ENCODE assay signal across 9 mouse cellular contexts in the genomic region with DNA sequence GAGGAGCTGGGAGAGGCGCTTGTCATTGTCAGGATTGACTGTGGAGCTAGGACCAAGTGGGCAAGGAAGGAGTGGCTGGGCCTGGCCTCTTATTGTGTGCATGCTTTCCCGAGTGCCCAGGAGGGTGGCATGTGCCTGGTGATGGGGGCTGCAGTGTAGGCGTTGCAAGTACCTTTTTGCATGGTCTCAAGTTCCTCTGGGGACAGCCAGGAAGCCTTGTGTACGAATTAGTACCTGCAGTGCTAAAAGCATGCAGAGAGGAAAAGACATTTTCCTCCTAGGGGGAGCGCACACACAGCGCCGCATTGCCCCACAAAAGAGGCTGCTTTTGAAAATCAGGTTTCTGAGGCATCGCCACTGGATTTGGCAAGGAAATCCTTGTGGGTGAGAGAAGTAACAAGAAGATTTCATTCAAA. TPM values are rescaled to one million over a fixed set of nuclear protein-coding genes. Genes with fewer than 3 reads are reported as not detected.
DNase-seq lines count a peak whose midpoint lies in the region; ATAC-seq and TF ChIP-seq lines count a peak whose summit lies in the region.
"Had no signal": no experiment of that assay in that cellular context is flagged by ENCODE, and none has a peak within 500 bp of the region (broad histone marks: within the 10 kb centered on the region; RNA-seq: fewer than 3 reads in every experiment).

No protein-coding gene starts in this region.

- no peaks in the 10 kb centered on the region for H3K9me3 ChIP-seq in kidney, postnatal 0 days (replicated peaks; ENCODE audit: low read length)
- no peaks in the 10 kb centered on the region for H3K9me3 ChIP-seq in hindbrain, embryonic 16.5 days (ENCODE audit: control insufficient read depth, low read length)
- no peaks in the 10 kb centered on the region for H3K9me3 ChIP-seq in midbrain, embryonic 14.5 days (ENCODE audit: control insufficient read depth, low read length)

- H3K27ac ChIP-seq in kidney, postnatal 0 days = no peak overlapping the region
- H3K27ac ChIP-seq in hindbrain, embryonic 16.5 days (ENCODE audit: low read depth, low read length) = peak overlapping the region; percentile 99
- H3K27ac ChIP-seq in midbrain, embryonic 14.5 days (replicated peaks; ENCODE audit: low read depth, low read length) = peak overlapping the region; percentile 99

- WGBS in kidney, postnatal 0 days = under 1% methylated on average over 8 of the region's 8 CpGs
- WGBS in hindbrain, embryonic 16.5 days = 2% methylated on average over 8 of the region's 8 CpGs
- under 1% methylated on average over 8 of the region's 8 CpGs for WGBS in midbrain, embryonic 14.5 days

- DNase-seq in kidney, postnatal 0 days (ENCODE audit: low spot score) = peak; percentile 2
- no peak for DNase-seq in kidney, adult 18-20 months
- DNase-seq in embryo, embryonic 11.5 days (ENCODE audit: low read depth, low spot score) = peak; percentile 7
- DNase-seq in midbrain, embryonic 14.5 days = peak; percentile 74
- DNase-seq in thymus, postnatal 14 days = no peak
- no peak for DNase-seq in cerebellum, postnatal 36 days
- no peak for DNase-seq in MN1 (ENCODE audit: low spot score)

- no peaks in the 10 kb centered on the region for H3K27me3 ChIP-seq in kidney, postnatal 0 days (ENCODE audit: insufficient read depth, low read length)
- H3K27me3 ChIP-seq in hindbrain, embryonic 16.5 days (replicated peaks; ENCODE audit: control insufficient read depth, insufficient read depth, low read length) = no peaks in the 10 kb centered on the region
- no peaks in the 10 kb centered on the region for H3K27me3 ChIP-seq in midbrain, embryonic 14.5 days (ENCODE audit: control insufficient read depth, insufficient read depth, low read length)

- no peak; the same call in 1 of the 2 replicates for ATAC-seq in kidney, postnatal 0 days (replicated peaks; ENCODE audit: low FRiP score, low read depth)
- peak; percentile 68 for ATAC-seq in hindbrain, embryonic 16.5 days
- peak; percentile 66 for ATAC-seq in midbrain, embryonic 14.5 days (ENCODE audit: low FRiP score, low TSS enrichment)

- H3K4me2 ChIP-seq in kidney, postnatal 0 days (ENCODE audit: low read length) = peak overlapping the region; percentile 57
- H3K4me2 ChIP-seq in hindbrain, embryonic 16.5 days (ENCODE audit: low read length) = peak overlapping the region; percentile 83
- H3K4me2 ChIP-seq in midbrain, embryonic 14.5 days (ENCODE audit: low read length) = peak overlapping the region; percentile 71

- peak overlapping the region; percentile 41 for H3K4me3 ChIP-seq in kidney, postnatal 0 days (replicated peaks; ENCODE audit: low read depth, low read length)
- peak overlapping the region; percentile 91 for H3K4me3 ChIP-seq in hindbrain, embryonic 16.5 days (ENCODE audit: low read length)
- H3K4me3 ChIP-seq in midbrain, embryonic 14.5 days (replicated peaks; ENCODE audit: low read depth, low read length) = peak overlapping the region; percentile 84
- H3K4me3 ChIP-seq: megakaryocyte, embryonic 14.5 days had no signal

- H3K36me3 ChIP-seq in kidney, postnatal 0 days (ENCODE audit: insufficient read depth, low read length) = no peaks in the 10 kb centered on the region; the same call in 1 of the 2 replicates
- 0 out of 2 replicates have a peak, but pooled peaks cover 3% of the 10 kb centered on the region for H3K36me3 ChIP-seq in hindbrain, embryonic 16.5 days (ENCODE audit: control insufficient read depth, insufficient read depth, low read length)
- H3K36me3 ChIP-seq in midbrain, embryonic 14.5 days (ENCODE audit: control insufficient read depth, insufficient read depth, low read length) = peaks cover 12% of the 10 kb centered on the region

- no peak for TF ChIP-seq CTCF in kidney, postnatal 0 days (IDR thresholded peaks at IDR 0.05; ENCODE audit: low read depth)

- peak overlapping the region; percentile 25 for H3K9ac ChIP-seq in kidney, postnatal 0 days (ENCODE audit: low read depth, low read length)
- peak overlapping the region; percentile 99 for H3K9ac ChIP-seq in hindbrain, embryonic 16.5 days (ENCODE audit: low read depth, low read length)
- peak overlapping the region; percentile 99 for H3K9ac ChIP-seq in midbrain, embryonic 14.5 days (replicated peaks; ENCODE audit: low read length)

- no peaks in the 10 kb centered on the region for H3K4me1 ChIP-seq in kidney, postnatal 0 days (replicated peaks; ENCODE audit: insufficient read depth, low read length)
- H3K4me1 ChIP-seq in hindbrain, embryonic 16.5 days (ENCODE audit: control insufficient read depth, insufficient read depth, low read depth, low read length) = peaks cover 22% of the 10 kb centered on the region
- peaks cover 25% of the 10 kb centered on the region for H3K4me1 ChIP-seq in midbrain, embryonic 14.5 days (ENCODE audit: control insufficient read depth, insufficient read depth, low read length)
- H3K4me1 ChIP-seq: megakaryocyte, embryonic 14.5 days had no signal

RNA-seq across cellular contexts. Expression of a gene that starts 0.9 kb away (rescaled TPM):
- 18.3 and 27.5 TPM in 2 replicates for polyA plus RNA-seq in kidney, postnatal 0 days (2015; fragmentation: Nextera tagmentation; extraction: Ambion mirVana)
- 234 and 262 TPM in 2 replicates for polyA plus RNA-seq in hindbrain, embryonic 16.5 days (2015; fragmentation: Nextera tagmentation; extraction: Ambion mirVana)
- 278 and 323 TPM in 2 replicates for polyA plus RNA-seq in midbrain, embryonic 14.5 days (2014; fragmentation: Nextera tagmentation; extraction: Ambion mirVana)

Comparison
In these comparisons a context has a peak if more than half of its experiments do, and no peak if none do; other contexts are left out.
1. DNase-seq: peak in kidney, postnatal 0 days (single experiment), embryo, embryonic 11.5 days (single experiment) and midbrain, embryonic 14.5 days (single experiment); none in kidney, adult 18-20 months (single experiment), thymus, postnatal 14 days (single experiment), cerebellum, postnatal 36 days (0 of 2) and MN1 (single experiment).
2. H3K4me3 ChIP-seq: peak in every context shown above with its lines; median percentile 91 in hindbrain, embryonic 16.5 days; 84 in midbrain, embryonic 14.5 days; 41 in kidney, postnatal 0 days.
3. H3K9ac ChIP-seq: peak in every context shown above with its lines; median percentile 99 in hindbrain, embryonic 16.5 days; 99 in midbrain, embryonic 14.5 days; 25 in kidney, postnatal 0 days.
4. Peak in every context shown above with its lines, with median percentiles within 50 percentile points of each other: H3K4me2 ChIP-seq.